Mouse (Mus musculus) liver, postnatal 0 days (tissue): ENCODE results near the gene Slc4a1ap.

Experiments used
- CTCF ChIP-seq: sonication (generic); IDR thresholded peaks from 2 replicates; pipeline ENCODE4 v1.5.1; 2016; ENCODE audit warnings: antibody characterized with exemption, low read depth
- EP300 ChIP-seq: IDR thresholded peaks from 2 replicates; pipeline ENCODE4 v1.6.1; 2016; ENCODE audit warnings: antibody characterized with exemption, low read depth, mild to moderate bottlenecking

DNA sequence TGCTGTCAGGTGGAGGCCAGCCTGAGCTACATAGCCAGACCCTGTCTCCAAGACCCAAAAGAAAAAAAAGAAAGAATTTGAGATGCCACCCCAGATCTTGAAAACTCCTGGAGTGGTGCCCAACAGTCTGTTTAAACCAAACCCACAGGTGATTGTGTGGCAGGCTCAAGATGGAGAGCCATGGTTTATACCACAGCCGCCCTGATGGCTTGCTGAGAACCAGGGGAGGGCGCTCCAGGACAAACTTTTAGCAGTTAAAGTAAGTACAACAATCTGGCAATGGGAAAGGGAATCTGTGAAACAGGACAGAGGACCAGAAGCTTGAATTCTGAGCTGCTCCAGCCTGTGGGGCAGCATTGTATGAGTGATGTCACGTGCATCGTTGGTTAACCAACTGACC, 71.8 kb downstream of the Slc4a1ap start:
- peak; percentile 53 for TF ChIP-seq CTCF
- TF ChIP-seq EP300: no peak
